Mouse (Mus musculus) embryonic facial prominence, embryonic 13.5 days (tissue): ENCODE results near the gene Rnf115. TPM values are rescaled to one million over a fixed set of nuclear protein-coding genes. Genes with fewer than 3 reads are reported as not detected.

ENCODE experiments used
- ATAC-seq: fragments of 200-750 bp; cut with Nextera tagmentation; 2 replicates; pipeline ENCODE4 v1.8.0; 2017; ENCODE audit warnings: low read depth; ENCODE audit not compliant: insufficient number of reproducible peaks, insufficient read depth, low FRiP score, low TSS enrichment
- H3K27ac ChIP-seq: fragments of 300-500 bp; sonication (generic); 2 replicates; pipeline ENCODE4 v1.5.1; 2015; ENCODE audit warnings: moderate library complexity, mild to moderate bottlenecking, inconsistent platforms
- H3K27me3 ChIP-seq: fragments of 300-500 bp; sonication (generic); 2 replicates; pipeline ENCODE4 v1.6.1; 2015; ENCODE audit warnings: mild to moderate bottlenecking, inconsistent platforms
- H3K36me3 ChIP-seq: fragments of 300-500 bp; sonication (generic); 2 replicates; pipeline ENCODE4 v1.6.1; 2015; ENCODE audit warnings: mild to moderate bottlenecking, inconsistent platforms
- H3K4me1 ChIP-seq: fragments of 300-500 bp; sonication (generic); 2 replicates; pipeline ENCODE4 v1.6.1; 2015; ENCODE audit warnings: inconsistent platforms
- H3K4me2 ChIP-seq: fragments of 300-500 bp; sonication (generic); 2 replicates; pipeline ENCODE4 v1.6.1; 2015; ENCODE audit warnings: moderate library complexity, mild to moderate bottlenecking, inconsistent platforms
- H3K4me3 ChIP-seq: fragments of 300-500 bp; sonication (generic); 2 replicates; pipeline ENCODE4 v1.5.1; 2015; ENCODE audit warnings: mild to moderate bottlenecking, inconsistent platforms
- H3K9ac ChIP-seq: fragments of 300-500 bp; sonication (generic); 2 replicates; pipeline ENCODE4 v1.6.1; 2015; ENCODE audit warnings: mild to moderate bottlenecking, inconsistent platforms
- H3K9me3 ChIP-seq: fragments of 300-500 bp; sonication (generic); 2 replicates; pipeline ENCODE4 v1.6.1; 2016; ENCODE audit warnings: inconsistent platforms
- WGBS: fragments of 180-500 bp; shearing (Covaris S2); methylation state at CpG from one replicate; pipeline ENCODE4 v1.1.7; 2015; ENCODE audit warnings: mixed read lengths; 5-methylcytosine and 5-hydroxymethylcytosine counted together
- polyA plus RNA-seq: library from polyadenylated mRNA; unstranded; fragments of >200 nt; fragmentation: Nextera tagmentation; extraction: Ambion mirVana; gene quantifications from 2 replicates; pipeline ENCODE4 v1.2.1, GENCODE M21; 2015

Gene Rnf115
- polyA plus RNA-seq, 1 experiment from 2014 or later: 53.1 TPM

GRCm38 (mm10) chr3:96693579-96693978 is 33.9 kb upstream of the Rnf115 start:
- H3K36me3 ChIP-seq: no peaks in the 10 kb centered on the region
- WGBS: 74% methylated on average over 1 of the region's 1 CpGs
- no peak for ATAC-seq
- H3K27me3 ChIP-seq: no peaks in the 10 kb centered on the region
- H3K4me1 ChIP-seq: peaks cover 22% of the 10 kb centered on the region
- no peak overlapping the region for H3K4me2 ChIP-seq
- H3K4me3 ChIP-seq: no peak overlapping the region
- no peaks in the 10 kb centered on the region for H3K9me3 ChIP-seq
- no peak overlapping the region for H3K9ac ChIP-seq
- no peak overlapping the region for H3K27ac ChIP-seq

- H3K27ac ChIP-seq: peak within 1 kb of the TSS; percentile 95
Measured at GRCm38 (mm10) chr3:96696198-96696765, 31.2 kb upstream of the Rnf115 start, which contains the start of gene Pias3. Gene Pias3, plus strand, starts transcription at chr3:96696384.

GRCm38 (mm10) chr3:96696766-96697732 is 30.4 kb upstream of the Rnf115 start:
- WGBS: under 1% methylated on average over 70 of the region's 85 CpGs
- no peaks in the 10 kb centered on the region for H3K27me3 ChIP-seq
- no peaks in the 10 kb centered on the region for H3K9me3 ChIP-seq
- peak overlapping the region; percentile 95 for H3K27ac ChIP-seq
- H3K4me2 ChIP-seq: peak overlapping the region; percentile 76
- H3K36me3 ChIP-seq: peaks cover 31% of the 10 kb centered on the region
- H3K4me1 ChIP-seq: peaks cover 25% of the 10 kb centered on the region
- H3K9ac ChIP-seq: peak overlapping the region; percentile 87
- peak overlapping the region; percentile 86 for H3K4me3 ChIP-seq
- ATAC-seq: peak; percentile 91

More at GRCm38 (mm10) chr3:96696198-96696765, 31.2 kb upstream of the Rnf115 start, which contains the start of gene Pias3:
- H3K4me1 ChIP-seq: peaks cover 25% of the 10 kb centered on the region
- peak within 1 kb of the TSS; percentile 76 for H3K4me2 ChIP-seq
- WGBS: under 1% methylated on average over 35 of the region's 35 CpGs
- H3K36me3 ChIP-seq: peaks cover 23% of the 10 kb centered on the region
- H3K4me3 ChIP-seq: peak within 1 kb of the TSS; percentile 86
- H3K9ac ChIP-seq: peak within 1 kb of the TSS; percentile 87
- no peaks in the 10 kb centered on the region for H3K9me3 ChIP-seq
- no peaks in the 10 kb centered on the region for H3K27me3 ChIP-seq
- peak; percentile 75 for ATAC-seq

- no peak for ATAC-seq
- Histone ChIP-seq H3K27ac (no peak overlapping the region), H3K9me3 (no peaks in the 10 kb centered on the region), H3K27me3 (no peaks in the 10 kb centered on the region), H3K4me1 (peaks cover 25% of the 10 kb centered on the region), H3K36me3 (peaks cover 49% of the 10 kb centered on the region), H3K4me2 (peak overlapping the region; percentile 7; the same call in 1 of the 2 replicates), H3K9ac (peak overlapping the region; percentile 49; the same call in 1 of the 2 replicates), H3K4me3 (no peak overlapping the region)
- 47% methylated on average over 19 of the region's 19 CpGs for WGBS
Measured at GRCm38 (mm10) chr3:96698993-96699690, 28.3 kb upstream of the Rnf115 start.

GRCm38 (mm10) chr3:96700376-96700775 is 27.1 kb upstream of the Rnf115 start:
- no peak overlapping the region for H3K4me2 ChIP-seq
- peaks cover 25% of the 10 kb centered on the region for H3K4me1 ChIP-seq
- H3K36me3 ChIP-seq: peaks cover 62% of the 10 kb centered on the region
- no peak overlapping the region for H3K9ac ChIP-seq
- no peak overlapping the region for H3K4me3 ChIP-seq
- 57% methylated on average over 7 of the region's 7 CpGs for WGBS
- no peak for ATAC-seq
- no peaks in the 10 kb centered on the region for H3K9me3 ChIP-seq
- H3K27me3 ChIP-seq: no peaks in the 10 kb centered on the region
- H3K27ac ChIP-seq: no peak overlapping the region

GRCm38 (mm10) chr3:96701003-96701402 is 26.5 kb upstream of the Rnf115 start:
- H3K36me3 ChIP-seq: peaks cover 68% of the 10 kb centered on the region
- 83% methylated on average over 4 of the region's 4 CpGs for WGBS
- H3K9ac ChIP-seq: no peak overlapping the region
- H3K9me3 ChIP-seq: no peaks in the 10 kb centered on the region
- no peak overlapping the region for H3K27ac ChIP-seq
- H3K4me3 ChIP-seq: no peak overlapping the region
- H3K27me3 ChIP-seq: no peaks in the 10 kb centered on the region
- H3K4me1 ChIP-seq: peaks cover 20% of the 10 kb centered on the region
- ATAC-seq: no peak
- H3K4me2 ChIP-seq: no peak overlapping the region

GRCm38 (mm10) chr3:96704778-96705177 is 22.7 kb upstream of the Rnf115 start:
- H3K4me3 ChIP-seq: no peak overlapping the region
- no peaks in the 10 kb centered on the region for H3K9me3 ChIP-seq
- no peak overlapping the region for H3K9ac ChIP-seq
- H3K27ac ChIP-seq: no peak overlapping the region
- peaks cover 61% of the 10 kb centered on the region for H3K36me3 ChIP-seq
- peaks cover 7% of the 10 kb centered on the region; the same call in 1 of the 2 replicates for H3K4me1 ChIP-seq
- no peak overlapping the region for H3K4me2 ChIP-seq
- peaks cover 5% of the 10 kb centered on the region; the same call in 1 of the 2 replicates for H3K27me3 ChIP-seq
- no peak for ATAC-seq
- 64% methylated on average over 11 of the region's 11 CpGs for WGBS

GRCm38 (mm10) chr3:96706217-96706616 is 21.2 kb upstream of the Rnf115 start:
- H3K4me2 ChIP-seq: no peak overlapping the region

GRCm38 (mm10) chr3:96706984-96707383 is 20.5 kb upstream of the Rnf115 start:
- H3K9me3 ChIP-seq: no peaks in the 10 kb centered on the region
- no peak overlapping the region for H3K4me3 ChIP-seq
- H3K36me3 ChIP-seq: peaks cover 60% of the 10 kb centered on the region
- peaks cover 5% of the 10 kb centered on the region; the same call in 1 of the 2 replicates for H3K27me3 ChIP-seq
- no peak overlapping the region for H3K4me2 ChIP-seq
- H3K4me1 ChIP-seq: peaks cover 7% of the 10 kb centered on the region; the same call in 1 of the 2 replicates
- no peak for ATAC-seq
- H3K9ac ChIP-seq: no peak overlapping the region
- WGBS: 76% methylated on average over 7 of the region's 7 CpGs
- H3K27ac ChIP-seq: no peak overlapping the region

More at GRCm38 (mm10) chr3:96706217-96706616, 21.2 kb upstream of the Rnf115 start:
- Histone ChIP-seq H3K27ac (no peak overlapping the region), H3K9ac (no peak overlapping the region; the same call in 1 of the 2 replicates), H3K36me3 (peaks cover 60% of the 10 kb centered on the region), H3K9me3 (no peaks in the 10 kb centered on the region), H3K4me1 (peaks cover 7% of the 10 kb centered on the region; the same call in 1 of the 2 replicates), H3K4me3 (no peak overlapping the region), H3K27me3 (peaks cover 5% of the 10 kb centered on the region; the same call in 1 of the 2 replicates)
- 88% methylated on average over 11 of the region's 11 CpGs for WGBS
- ATAC-seq: no peak

- ATAC-seq: peak; percentile 59; the same call in 1 of the 2 replicates
- no peak within 1 kb of the TSS; the same call in 1 of the 2 replicates for H3K27ac ChIP-seq
- peaks cover 5% of the 10 kb centered on the region; the same call in 1 of the 2 replicates for H3K27me3 ChIP-seq
- peak within 1 kb of the TSS; percentile 93 for H3K4me2 ChIP-seq
- 5% methylated on average over 42 of the region's 42 CpGs for WGBS
- H3K9ac ChIP-seq: peak within 1 kb of the TSS; percentile 82
- H3K36me3 ChIP-seq: peaks cover 62% of the 10 kb centered on the region
- peak within 1 kb of the TSS; percentile 58 for H3K4me3 ChIP-seq
- no peaks in the 10 kb centered on the region for H3K9me3 ChIP-seq
- peaks cover 7% of the 10 kb centered on the region; the same call in 1 of the 2 replicates for H3K4me1 ChIP-seq
Measured at GRCm38 (mm10) chr3:96707903-96708683, 19.4 kb upstream of the Rnf115 start, which contains the start of gene Nudt17. Gene Nudt17, minus strand, starts transcription at chr3:96708562.
